ENCODE assay signal across 11 mouse cellular contexts in the genomic region with DNA sequence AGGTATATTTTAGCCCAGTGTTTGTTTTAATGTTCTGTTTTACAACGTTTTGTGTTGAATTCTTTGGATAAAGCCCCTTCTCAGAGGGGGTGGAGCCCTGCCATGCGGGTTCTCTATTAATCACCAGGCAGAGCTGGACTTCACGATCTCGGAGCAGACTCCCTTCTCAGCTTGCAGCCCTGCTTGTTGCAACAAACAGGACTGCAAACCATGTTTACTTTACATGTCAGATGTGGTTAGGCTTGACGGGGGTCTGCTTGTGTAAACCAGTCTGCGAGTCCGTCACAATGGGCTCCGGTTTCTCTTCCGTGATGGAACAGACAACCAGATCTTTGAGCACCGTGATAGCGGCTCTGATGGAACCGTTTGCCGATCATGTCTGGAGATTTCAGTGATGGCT.
A peak's percentile ranks its signal among the peaks of the same experiment; 100 is the strongest.
DNase-seq lines count a peak whose midpoint lies in the region; ATAC-seq and TF ChIP-seq lines count a peak whose summit lies in the region.
"Had no signal": no experiment of that assay in that cellular context is flagged by ENCODE, and none has a peak within 500 bp of the region (broad histone marks: within the 10 kb centered on the region; RNA-seq: fewer than 3 reads in every experiment).

No protein-coding gene starts in this region.

- no peak for DNase-seq in heart, postnatal 36 days
- DNase-seq in lung, embryonic 14.5 days: peak; percentile 59
- no peak for DNase-seq in lung, postnatal 10 days
- no peak for DNase-seq in layer of hippocampus, adult 8-10 months (ENCODE audit: low spot score in 2 of 2)
- DNase-seq in layer of hippocampus, adult 11-12 months (ENCODE audit: low spot score): no peak
- DNase-seq: adrenal gland, postnatal 14 days; cerebellum, adult 9-11 months had no signal

- ATAC-seq in heart, embryonic 11.5 days (replicated peaks; ENCODE audit: insufficient number of reproducible peaks, low FRiP score, low TSS enrichment): no peak
- ATAC-seq in lung, embryonic 14.5 days (ENCODE audit: insufficient read depth): peak; percentile 84; the same call in 1 of the 2 replicates
- no peak for ATAC-seq in intestine, embryonic 15.5 days
- ATAC-seq in stomach, embryonic 14.5 days (ENCODE audit: insufficient number of reproducible peaks, insufficient read depth, low FRiP score, low read depth): no peak
- ATAC-seq: forebrain, embryonic 14.5 days had no signal

- intact Hi-C loops in heart, postnatal 36 days (cut with DNase I): no loop called here

- no peaks in the 10 kb centered on the region for H3K4me1 ChIP-seq in heart, embryonic 11.5 days (ENCODE audit: control insufficient read depth, insufficient read depth, low read length)
- no peaks in the 10 kb centered on the region for H3K4me1 ChIP-seq in lung, embryonic 14.5 days (ENCODE audit: insufficient read depth)
- H3K4me1 ChIP-seq in intestine, embryonic 15.5 days (replicated peaks): no peaks in the 10 kb centered on the region
- no peaks in the 10 kb centered on the region for H3K4me1 ChIP-seq in stomach, embryonic 14.5 days (ENCODE audit: control insufficient read depth, insufficient read depth, low read length)

- H3K9me3 ChIP-seq in heart, embryonic 11.5 days (replicated peaks; ENCODE audit: control insufficient read depth, low read length): no peaks in the 10 kb centered on the region
- no peaks in the 10 kb centered on the region for H3K9me3 ChIP-seq in lung, embryonic 14.5 days (ENCODE audit: low read depth, low read length)
- no peaks in the 10 kb centered on the region for H3K9me3 ChIP-seq in intestine, embryonic 15.5 days
- no peaks in the 10 kb centered on the region for H3K9me3 ChIP-seq in stomach, embryonic 14.5 days (ENCODE audit: control insufficient read depth, low read depth, low read length)

- no peak overlapping the region for H3K4me3 ChIP-seq in heart, embryonic 11.5 days (ENCODE audit: low read depth, low read length)
- H3K4me3 ChIP-seq in lung, embryonic 14.5 days (ENCODE audit: low read depth, low read length): peak overlapping the region; percentile 31
- peak overlapping the region; percentile 24 for H3K4me3 ChIP-seq in intestine, embryonic 15.5 days (replicated peaks)
- H3K4me3 ChIP-seq in stomach, embryonic 14.5 days (ENCODE audit: low read depth, low read length): peak overlapping the region; percentile 6; the same call in 1 of the 2 replicates

- TF ChIP-seq CTCF in lung, embryonic 14.5 days (IDR thresholded peaks at IDR 0.05; ENCODE audit: low read depth): no peak

- no peaks in the 10 kb centered on the region for H3K27me3 ChIP-seq in heart, embryonic 11.5 days (ENCODE audit: control insufficient read depth, insufficient read depth, low read length)
- no peaks in the 10 kb centered on the region for H3K27me3 ChIP-seq in lung, embryonic 14.5 days (ENCODE audit: insufficient read depth, low read length)
- no peaks in the 10 kb centered on the region for H3K27me3 ChIP-seq in intestine, embryonic 15.5 days (replicated peaks)
- no peaks in the 10 kb centered on the region for H3K27me3 ChIP-seq in stomach, embryonic 14.5 days (ENCODE audit: control insufficient read depth, insufficient read depth, low read length)

- 51% methylated on average over 13 of the region's 13 CpGs for WGBS in heart, embryonic 11.5 days (ENCODE audit: insufficient replicate concordance)
- 12% methylated on average over 13 of the region's 13 CpGs for WGBS in lung, embryonic 14.5 days
- 34% methylated on average over 13 of the region's 13 CpGs for WGBS in intestine, embryonic 15.5 days
- WGBS in stomach, embryonic 14.5 days: 23% methylated on average over 13 of the region's 13 CpGs

- no peak overlapping the region for H3K27ac ChIP-seq in heart, embryonic 11.5 days (ENCODE audit: low read depth, low read length)
- no peak overlapping the region for H3K27ac ChIP-seq in lung, embryonic 14.5 days (ENCODE audit: low read depth)
- no peak overlapping the region for H3K27ac ChIP-seq in intestine, embryonic 15.5 days
- H3K27ac ChIP-seq in stomach, embryonic 14.5 days (ENCODE audit: low read length): no peak overlapping the region

- peak overlapping the region; percentile 37 for H3K4me2 ChIP-seq in heart, embryonic 11.5 days
- H3K4me2 ChIP-seq in lung, embryonic 14.5 days: peak overlapping the region; percentile 61
- peak overlapping the region; percentile 60 for H3K4me2 ChIP-seq in intestine, embryonic 15.5 days (replicated peaks)
- H3K4me2 ChIP-seq in stomach, embryonic 14.5 days (replicated peaks; ENCODE audit: low read depth, low read length): peak overlapping the region; percentile 41

- no peak overlapping the region for H3K9ac ChIP-seq in heart, embryonic 11.5 days (ENCODE audit: low read depth, low read length)
- H3K9ac ChIP-seq in lung, embryonic 14.5 days: no peak overlapping the region
- no peak overlapping the region for H3K9ac ChIP-seq in intestine, embryonic 15.5 days
- H3K9ac ChIP-seq in stomach, embryonic 14.5 days (replicated peaks; ENCODE audit: low read depth, low read length): no peak overlapping the region

- no peaks in the 10 kb centered on the region for H3K36me3 ChIP-seq in heart, embryonic 11.5 days (ENCODE audit: control insufficient read depth, insufficient read depth, low read length)
- no peaks in the 10 kb centered on the region for H3K36me3 ChIP-seq in lung, embryonic 14.5 days (ENCODE audit: insufficient read depth)
- H3K36me3 ChIP-seq in intestine, embryonic 15.5 days: no peaks in the 10 kb centered on the region
- no peaks in the 10 kb centered on the region for H3K36me3 ChIP-seq in stomach, embryonic 14.5 days (ENCODE audit: control insufficient read depth, insufficient read depth, low read length)
